Mouse (Mus musculus): ENCODE measurements at regions not wholly inside any gene's neighbourhood (a gene's known extent, or its start where the extent isn't known, plus 50 kb on each side); places are given as distances from the start of the nearest gene placed in this dataset.

DNA sequence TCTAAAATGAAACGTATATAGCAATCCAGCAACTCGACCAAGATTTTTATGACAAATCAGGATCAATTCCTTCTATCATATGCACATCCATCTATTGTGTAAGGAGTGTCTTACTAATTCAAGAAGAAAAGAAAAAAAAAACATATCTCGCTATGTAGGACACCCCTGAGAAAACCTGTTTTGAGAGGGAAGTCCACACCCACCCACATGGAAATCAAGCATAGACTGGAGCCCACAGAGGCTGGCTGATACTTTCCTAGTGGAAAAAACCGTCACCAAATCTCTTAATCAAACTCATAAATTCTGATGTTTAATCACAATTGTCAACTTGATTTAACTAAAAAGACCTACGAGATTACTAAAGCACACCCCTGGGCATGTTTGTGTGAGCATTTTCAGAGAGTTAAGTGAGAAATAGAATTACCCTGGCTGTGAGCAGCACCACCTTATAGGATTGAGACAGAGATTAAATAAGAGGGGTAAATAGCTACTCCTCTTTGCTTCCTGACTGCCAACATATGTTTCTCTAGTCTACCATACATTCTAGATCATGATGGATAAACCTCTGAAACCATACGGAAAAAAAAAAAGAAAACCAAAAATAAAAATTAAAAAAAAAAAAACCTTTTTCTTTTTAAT lies 525.9 kb downstream of the Gm10283 start:
- DNase-seq (ENCODE audit: low read depth, low spot score): peak; percentile 12

DNA sequence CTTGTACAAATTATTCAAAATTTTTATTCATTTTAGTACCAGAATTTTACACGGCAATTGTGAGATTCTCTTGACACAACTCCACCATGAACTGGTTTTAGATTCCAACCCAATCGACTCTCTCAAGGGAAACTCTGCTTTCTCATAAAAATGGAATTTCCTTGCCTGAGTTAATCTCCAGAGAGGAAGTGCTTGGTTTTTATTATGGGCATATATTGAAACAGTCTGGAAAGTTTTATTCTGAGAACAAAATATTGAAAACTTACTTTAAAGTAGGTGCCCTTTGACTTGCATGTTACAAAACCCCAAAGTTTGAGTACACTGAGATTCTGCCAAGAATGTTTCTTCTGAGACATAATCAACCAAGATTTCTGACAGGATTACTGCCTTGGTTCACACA lies 537.6 kb downstream of the Gm10283 start:
- DNase-seq (ENCODE audit: low read depth, low spot score): no peak

DNA sequence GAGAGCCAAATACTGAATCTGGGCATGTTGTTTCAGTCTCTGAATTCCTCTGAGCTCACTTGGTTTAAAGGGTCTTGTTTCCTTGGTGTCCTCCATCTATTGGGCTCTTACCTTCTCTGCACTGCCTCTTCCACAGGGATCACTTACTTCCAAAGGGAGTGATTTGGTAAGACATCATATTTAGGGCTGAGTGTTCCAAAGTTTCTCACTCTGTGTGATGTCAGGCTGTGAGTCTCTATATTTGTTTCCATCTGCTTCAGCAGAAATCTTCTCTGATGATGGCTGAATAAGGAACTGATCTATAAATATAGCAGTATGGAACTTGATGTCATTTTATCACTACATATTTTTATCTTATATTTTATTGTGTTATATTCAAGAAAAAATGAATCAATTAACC lies 539.8 kb downstream of the Gm10283 start:
- peak; percentile 31 for DNase-seq (ENCODE audit: low read depth, low spot score)

DNA sequence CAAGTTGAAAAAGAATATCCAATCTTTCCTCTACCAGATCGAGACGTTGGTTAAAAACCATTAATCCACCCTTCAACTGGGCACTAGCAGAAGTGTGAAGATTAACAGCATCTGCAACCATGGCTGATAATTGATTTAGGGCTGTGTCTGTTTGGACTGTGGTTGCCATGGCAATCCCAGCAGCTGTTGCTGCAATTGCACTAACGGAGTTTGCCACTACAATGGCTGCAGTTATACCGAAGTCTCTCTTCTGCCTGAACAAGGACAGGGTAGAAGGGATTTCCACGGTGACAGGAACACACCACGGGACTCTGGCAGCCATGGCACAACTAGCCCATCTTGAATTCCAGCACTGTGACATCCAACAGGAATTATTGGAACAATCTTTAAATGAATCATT lies 549.3 kb downstream of the Gm10283 start:
- DNase-seq (ENCODE audit: low read depth, low spot score): peak; percentile 12

DNA sequence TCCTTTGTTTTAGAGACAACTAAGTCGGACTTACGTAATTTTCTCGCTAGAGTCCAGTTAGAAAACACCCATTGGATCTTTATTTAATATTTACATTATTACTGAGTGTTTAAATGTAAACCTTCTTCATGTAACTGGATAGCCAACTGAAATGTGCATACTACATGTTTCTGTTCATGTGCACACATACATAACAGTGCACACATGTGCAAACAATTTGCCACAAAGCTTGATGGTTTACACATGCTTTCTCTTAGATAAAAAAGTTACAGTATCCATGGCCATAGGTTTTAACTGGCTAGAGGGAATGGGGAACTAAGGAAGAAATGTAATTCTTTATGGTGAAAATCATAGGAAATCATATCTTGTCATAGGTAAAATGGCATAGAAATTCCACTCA lies 596.2 kb downstream of the Gm10283 start:
- no peak for DNase-seq (ENCODE audit: low read depth, low spot score)
